Mouse (Mus musculus): ENCODE results near the gene Fam186a.
"Not testable (repeated sequence)": the region's sequence is repeated elsewhere in the genome, so short reads cannot be mapped to it uniquely, and the experiment has no call there.

The Fam186a gene

DNA sequence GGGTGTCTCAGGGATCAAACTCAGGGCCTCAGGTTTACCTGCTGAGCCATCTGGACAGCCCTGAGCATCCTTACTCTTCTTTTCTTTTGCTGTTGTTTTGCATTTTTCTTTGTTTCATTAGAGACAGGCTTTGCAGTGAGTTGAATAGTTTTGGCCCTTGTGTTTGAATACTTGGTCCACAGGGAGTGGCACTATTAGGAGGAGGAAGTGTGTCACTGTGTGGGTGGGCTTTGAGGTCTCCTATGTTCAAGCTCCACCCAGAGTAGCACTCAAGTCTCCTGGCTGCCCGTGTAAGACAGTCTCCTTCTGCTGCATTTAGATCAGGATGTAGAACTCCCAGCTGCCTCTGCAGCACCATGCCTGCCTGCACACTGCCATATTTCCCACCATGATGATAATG lies 32.4 kb downstream of the Fam186a start:
- no peak for DNase-seq (ENCODE audit: low spot score in 2 of 2)

DNA sequence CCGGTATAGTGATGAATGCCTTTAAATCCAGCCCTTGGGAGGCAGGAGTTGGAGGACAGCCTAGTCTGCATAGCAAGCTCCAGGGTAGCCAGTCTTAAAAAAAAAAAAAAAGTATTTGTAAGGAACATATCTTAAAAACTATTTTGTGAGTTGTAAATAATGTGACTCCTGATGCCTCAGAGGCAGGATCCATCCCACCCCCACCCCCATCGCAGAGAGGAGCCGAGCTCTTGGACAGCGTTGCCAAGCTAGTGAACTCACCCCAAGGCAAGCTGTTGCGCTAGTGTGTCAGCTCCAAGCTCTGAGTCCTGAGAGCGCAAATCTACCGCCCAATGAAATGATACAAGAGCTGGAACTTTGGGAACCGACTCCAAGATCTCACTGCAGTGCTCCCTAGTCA lies 35.6 kb downstream of the Fam186a start:
- DNase-seq (ENCODE audit: low spot score in 2 of 2): no peak

GRCm38 (mm10) chr15:99919601-99920158 lies 47.2 kb downstream of the Fam186a start:
- no peak for DNase-seq (ENCODE audit: low spot score in 2 of 2)

GRCm38 (mm10) chr15:99917264-99917663 lies 49.6 kb downstream of the Fam186a start:
- DNase-seq (ENCODE audit: low spot score in 2 of 2): no peak

GRCm38 (mm10) chr15:99914613-99915012 lies 52.2 kb downstream of the Fam186a start:
- no peak for DNase-seq (ENCODE audit: low spot score in 2 of 2)

GRCm38 (mm10) chr15:99911785-99912184 lies 55.1 kb downstream of the Fam186a start:
- no peak for DNase-seq (ENCODE audit: low spot score in 2 of 2)

DNA sequence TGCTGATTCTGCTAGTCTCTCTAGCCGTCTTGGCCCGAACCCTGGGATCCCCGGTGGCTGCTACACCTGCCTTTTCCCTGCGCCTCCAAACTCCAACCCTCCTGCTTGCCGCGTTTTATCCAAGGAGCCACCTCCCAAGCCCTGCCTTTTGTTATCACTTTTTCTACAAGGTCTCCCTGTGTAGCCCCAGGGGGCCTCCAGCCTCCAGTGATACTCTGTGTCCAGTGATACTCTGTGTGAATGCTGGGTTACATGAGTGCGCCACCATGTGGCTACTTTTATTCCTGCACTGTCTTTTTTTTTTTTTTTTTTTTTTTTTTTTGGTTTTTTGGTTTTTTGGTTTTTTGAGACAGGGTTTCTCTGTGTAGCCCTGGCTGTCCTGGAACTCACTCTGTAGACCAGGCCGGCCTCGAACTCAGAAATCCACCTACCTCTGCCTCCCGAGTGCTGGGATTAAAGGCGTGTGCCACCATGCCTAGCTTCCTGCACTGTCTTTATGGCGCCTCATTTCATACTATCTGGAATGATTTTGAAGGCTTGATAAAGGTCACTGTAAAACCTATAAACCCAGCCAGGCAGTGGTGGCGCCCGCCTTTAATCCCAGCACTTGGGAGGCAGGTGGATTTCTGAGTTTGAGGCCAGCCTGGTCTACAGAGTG lies 57.4 kb downstream of the Fam186a start:
- not testable (repeated sequence) for DNase-seq (ENCODE audit: low spot score in 2 of 2)

DNA sequence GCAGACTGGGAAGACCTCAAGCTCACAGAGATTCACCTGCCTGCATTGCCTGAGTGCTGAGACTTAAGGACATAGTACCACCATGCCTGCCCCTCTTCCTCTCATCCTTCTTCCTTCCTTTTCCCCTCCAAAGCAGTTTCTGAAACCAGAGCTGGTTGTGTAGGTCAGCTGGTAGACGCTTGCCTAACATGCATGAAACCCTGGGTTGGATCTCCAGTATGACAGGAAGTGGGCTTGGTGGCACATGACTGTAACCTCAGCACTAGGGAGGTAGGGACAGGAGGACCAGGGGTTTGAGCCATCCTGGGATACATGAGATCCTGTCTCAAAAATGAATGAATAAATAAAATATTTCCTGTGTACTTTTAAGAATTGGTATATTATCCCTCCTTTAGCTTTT lies 59.3 kb downstream of the Fam186a start:
- no peak for DNase-seq (ENCODE audit: low spot score in 2 of 2)

DNA sequence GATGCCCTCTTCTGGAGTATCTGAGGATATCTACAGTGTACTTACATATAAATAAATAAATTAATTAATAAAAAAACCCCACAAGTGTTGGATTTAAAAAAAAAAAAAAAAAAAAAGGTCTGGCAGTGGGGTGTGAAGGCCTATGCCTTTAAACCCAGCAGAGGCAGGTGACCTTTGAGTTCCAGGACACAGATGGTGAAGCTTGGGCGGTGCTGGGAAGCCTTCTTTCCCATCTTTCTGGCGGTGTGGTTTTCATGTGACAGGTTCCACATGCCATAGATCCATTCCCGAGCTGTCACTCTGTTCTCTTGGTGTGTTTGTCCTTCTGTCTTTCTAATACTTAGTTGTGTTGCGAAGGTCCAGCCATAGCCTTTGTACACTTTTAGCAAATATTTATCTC lies 59.8 kb downstream of the Fam186a start:
- no peak for DNase-seq (ENCODE audit: low spot score in 2 of 2)

DNA sequence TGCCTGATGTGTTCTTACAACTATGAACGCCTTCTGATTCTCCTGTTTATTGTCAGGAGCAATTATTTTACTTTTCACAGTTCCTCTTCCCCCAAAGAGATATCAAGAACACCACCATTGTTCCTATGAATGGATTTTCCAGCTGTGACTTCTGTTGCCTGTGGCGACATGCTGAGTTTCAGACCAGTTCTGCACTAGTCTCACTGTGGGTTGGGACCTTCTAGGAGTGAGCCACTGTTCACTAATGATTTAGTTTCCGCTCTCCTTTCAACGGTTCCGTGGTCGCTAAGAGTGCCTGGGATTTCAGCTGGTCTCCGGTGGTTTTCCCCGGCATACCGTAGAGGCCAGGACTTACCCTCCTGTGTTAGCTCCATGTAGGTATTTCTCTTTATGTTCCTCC lies 62.0 kb downstream of the Fam186a start:
- DNase-seq (ENCODE audit: low spot score in 2 of 2): no peak

- DNase-seq (ENCODE audit: low spot score in 2 of 2): peak in 1 of 2 experiments; percentile 68
Observed at GRCm38 (mm10) chr15:99904333-99904732, 62.5 kb downstream of the Fam186a start.

- DNase-seq (ENCODE audit: low spot score in 2 of 2): no peak
Observed at GRCm38 (mm10) chr15:99903227-99903626, 63.6 kb downstream of the Fam186a start.

DNA sequence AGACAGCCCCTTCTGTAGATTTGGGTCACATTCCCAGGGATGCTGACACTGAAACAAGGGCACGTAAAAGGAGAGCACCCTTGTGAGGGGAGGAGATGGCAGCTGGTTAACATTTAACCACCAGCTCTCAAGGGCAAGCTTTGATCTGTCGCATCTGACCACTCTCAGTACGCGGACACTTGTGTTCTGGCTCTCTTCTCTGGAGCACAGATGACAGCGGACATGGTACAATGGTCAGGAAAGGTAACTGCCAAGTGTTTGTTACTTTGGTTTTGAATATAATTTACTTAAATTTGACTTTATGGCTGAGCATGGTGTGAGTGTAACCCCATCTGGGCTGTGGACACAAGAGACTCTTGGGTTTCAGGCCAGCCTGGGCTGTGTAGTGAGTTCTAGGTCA lies 64.1 kb downstream of the Fam186a start:
- DNase-seq (ENCODE audit: low spot score in 2 of 2): no peak

- no peak for DNase-seq (ENCODE audit: low spot score in 2 of 2)
Observed at GRCm38 (mm10) chr15:99896621-99897020, 70.2 kb downstream of the Fam186a start.

- DNase-seq (ENCODE audit: low spot score in 2 of 2): no peak
Observed at GRCm38 (mm10) chr15:99891355-99891754, 75.5 kb downstream of the Fam186a start.

DNA sequence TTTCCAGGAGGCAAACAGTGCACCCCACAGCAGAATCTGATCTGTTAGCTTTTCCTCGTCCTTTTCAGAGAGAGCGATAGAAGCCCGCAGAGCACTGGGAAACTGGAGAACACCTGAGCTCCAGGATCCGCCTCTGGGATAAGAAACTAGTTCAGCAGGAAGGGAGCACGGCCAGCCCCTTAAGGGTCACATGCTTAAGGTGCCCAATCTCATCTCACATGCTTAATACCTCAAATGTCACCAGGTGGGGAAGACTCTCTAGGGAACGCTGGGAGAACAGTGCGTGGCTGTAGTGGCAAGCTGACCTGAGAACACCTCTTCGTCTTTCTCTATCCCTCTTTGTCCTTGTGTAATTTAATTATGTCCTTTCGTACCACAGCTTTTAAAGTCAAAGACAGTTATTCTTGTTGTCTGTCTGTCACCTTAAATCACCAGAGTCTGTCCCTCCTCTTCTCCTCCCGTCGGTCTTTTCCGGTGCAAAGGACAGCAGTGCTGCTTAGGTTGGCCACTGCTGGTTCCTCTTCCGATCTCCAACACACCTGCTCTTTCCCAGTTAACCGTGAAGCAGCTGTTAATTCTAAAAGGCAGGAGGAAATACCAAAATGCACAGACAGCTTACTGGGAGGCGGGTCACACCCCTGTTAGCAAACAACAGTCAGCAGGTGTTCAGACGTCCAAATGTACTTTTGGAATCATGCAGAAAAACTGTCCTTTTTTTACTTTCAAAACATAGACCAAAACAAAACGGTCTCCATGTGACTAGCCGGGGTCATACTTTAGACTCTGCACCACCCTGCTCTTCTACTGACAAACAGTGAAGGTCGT lies 76.2 kb downstream of the Fam186a start:
- no peak for DNase-seq (ENCODE audit: low spot score in 2 of 2)

GRCm38 (mm10) chr15:99889275-99889874 lies 77.5 kb downstream of the Fam186a start:
- DNase-seq (ENCODE audit: low spot score in 2 of 2): no peak

DNA sequence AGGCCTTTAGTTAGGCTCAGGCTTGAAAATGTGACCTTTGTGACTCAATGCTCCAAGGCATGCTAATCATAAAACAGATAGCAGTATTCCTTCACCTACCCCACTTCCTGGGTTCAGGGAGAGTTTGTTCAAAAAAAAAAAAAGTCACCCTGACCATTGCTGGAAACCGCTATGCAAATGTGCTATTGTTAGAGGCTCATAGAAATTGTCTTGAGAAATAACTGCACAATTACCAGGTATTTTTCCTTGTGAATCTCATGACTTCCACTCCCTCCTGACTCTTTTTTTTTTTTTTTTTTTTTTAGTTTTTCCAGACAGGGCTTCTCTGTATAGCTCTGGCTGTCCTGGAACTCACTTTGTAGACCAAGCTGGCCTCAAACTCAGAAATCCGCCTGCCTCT lies 79.7 kb downstream of the Fam186a start:
- DNase-seq (ENCODE audit: low spot score in 2 of 2): not testable (repeated sequence)

- no peak for DNase-seq (ENCODE audit: low spot score in 2 of 2)
Observed at GRCm38 (mm10) chr15:99884038-99884437, 82.8 kb downstream of the Fam186a start.

DNA sequence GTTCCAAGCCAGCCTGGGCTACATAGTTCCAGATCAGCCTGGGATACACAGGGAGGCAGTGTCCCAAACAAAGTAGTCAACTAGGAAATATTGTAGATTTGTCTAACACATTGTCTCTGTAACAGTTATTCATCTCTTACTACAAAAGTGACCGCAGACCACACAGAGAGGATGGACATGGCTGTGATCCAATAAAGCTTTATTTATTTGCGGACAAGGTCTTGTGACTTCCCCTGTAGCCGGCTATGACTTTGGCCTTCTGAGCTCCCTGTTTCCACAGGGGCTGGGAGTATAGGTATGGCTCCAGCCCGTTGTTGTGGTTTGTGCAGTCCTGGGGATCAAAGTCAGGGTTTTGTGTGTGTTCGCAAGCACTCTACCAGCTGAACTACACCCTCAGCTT lies 88.3 kb downstream of the Fam186a start:
- no peak for DNase-seq (ENCODE audit: low spot score in 2 of 2)

DNA sequence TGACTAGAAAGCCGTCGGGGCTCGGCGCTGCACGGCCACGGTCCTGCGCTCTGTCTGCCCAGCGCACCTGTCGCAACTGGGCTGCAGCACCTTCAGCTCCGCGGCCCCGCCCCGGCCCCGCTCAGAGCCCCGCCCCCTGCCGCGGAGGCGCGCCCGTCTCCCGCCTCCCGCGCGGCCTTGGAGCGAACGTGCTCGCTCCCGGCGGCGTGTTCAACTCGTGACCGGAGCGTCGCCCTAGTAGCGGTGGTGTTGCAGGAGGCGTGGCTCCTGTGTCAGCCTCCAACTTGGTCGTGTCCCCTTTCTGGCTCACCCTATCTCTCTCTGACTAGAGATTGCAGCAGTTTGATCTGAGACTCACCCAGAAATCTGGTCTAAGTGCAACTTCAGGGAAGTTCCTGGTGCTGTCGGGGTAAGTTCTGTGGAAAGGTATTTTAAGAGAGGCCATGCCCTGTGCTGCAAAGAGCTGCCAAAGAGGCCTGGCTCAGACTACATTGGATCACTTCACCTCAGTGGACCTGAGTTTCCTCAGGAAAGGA lies 91.5 kb downstream of the Fam186a start, which contains the start of gene Lima1:
Gene Lima1 (minus strand): TSS at position 123 of the 536 bp plus-strand sequence.
- DNase-seq (ENCODE audit: low spot score in 2 of 2): peak; percentile 20 to 71

All from left cerebral cortex, adult 9 months (tissue).